Mouse (Mus musculus) yolk sac, embryonic 10.5 days (tissue): ENCODE results near the gene Cflar.

ENCODE experiments used
- DNase-seq: peaks from one replicate; pipeline ENCODE4 v3.0.0-alpha.2; 2017; ENCODE audit warnings: low spot score

The Cflar gene

GRCm38 (mm10) chr1:58712076-58713061, 1.1 kb downstream of the Cflar start:
- peak; percentile 90 for DNase-seq

DNA sequence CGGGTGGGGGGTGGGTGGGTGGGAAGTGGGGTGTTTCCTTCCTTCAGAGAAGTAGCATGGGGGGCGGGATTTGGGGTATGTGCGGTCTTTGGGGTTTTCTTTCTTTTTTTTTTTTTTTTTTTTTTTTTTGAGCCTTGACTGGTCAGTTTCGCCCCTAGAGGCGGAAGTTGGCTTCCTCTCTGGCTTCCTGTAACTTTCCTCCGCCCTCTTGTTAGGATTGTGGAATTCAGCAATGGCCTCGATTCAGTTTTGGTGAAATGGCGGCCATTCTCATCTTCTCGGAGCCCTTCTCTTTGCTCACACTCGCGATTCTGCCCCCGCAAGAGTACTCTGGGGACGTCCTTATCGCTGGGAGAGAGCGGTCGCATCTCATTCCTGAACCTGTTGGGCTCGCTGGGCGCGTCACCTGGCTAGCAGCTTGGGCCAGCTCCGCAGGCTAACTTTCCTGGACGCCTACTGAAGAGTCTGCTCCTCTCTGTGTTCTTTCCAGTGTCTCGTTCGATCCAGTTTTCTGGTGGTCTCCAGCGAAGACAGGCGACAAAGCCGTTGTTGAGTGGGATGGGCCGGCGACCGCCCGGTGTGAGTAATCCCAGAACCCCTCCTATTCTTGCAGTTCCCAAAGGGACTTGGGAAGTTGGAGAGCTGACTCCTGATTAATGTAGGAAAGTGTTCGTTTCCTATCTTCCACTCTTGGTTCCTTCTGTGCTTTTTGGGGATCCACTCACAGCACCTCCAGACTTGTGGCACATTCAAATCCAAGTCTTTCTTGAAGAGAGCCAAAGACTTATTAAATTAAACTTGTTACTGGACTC, 2.0 kb downstream of the Cflar start:
- DNase-seq, result peak; percentile 50

DNA sequence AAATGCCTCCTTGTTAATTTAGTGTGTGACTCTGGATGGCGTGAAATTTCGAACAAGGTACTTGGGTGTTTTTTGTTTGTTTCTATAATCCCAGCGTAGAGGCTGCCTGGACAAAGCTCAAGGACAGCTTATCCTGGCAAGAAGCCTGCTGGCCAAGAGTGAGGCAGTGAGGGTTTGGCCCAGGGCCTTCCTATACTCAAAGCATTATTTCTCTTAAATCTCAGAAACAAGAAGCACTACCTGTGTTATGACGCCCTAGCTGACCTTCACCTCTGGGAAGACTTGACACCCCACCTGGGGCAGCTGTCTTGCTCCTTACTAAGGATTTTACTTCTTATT, 2.6 kb downstream of the Cflar start:
- peak; percentile 35 for DNase-seq

DNA sequence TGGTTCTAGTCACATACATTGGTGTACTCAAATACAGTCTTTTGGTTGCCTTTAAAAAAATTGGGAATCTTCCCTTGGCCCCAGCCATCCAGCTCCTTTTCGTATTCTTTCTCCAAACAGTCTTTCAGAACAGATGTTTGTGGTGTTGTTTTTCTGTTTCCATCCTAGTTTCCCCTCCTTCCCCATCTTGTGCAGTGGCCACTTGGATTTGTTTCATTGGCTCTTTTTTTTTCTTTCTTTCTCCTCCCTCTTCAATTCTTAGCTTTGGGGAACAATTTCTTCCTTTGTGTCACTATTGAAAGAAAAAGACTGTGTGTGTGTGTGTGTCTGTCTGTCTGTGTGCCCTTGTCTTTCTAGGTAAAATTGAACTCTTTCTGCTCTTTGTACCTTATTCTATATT, 3.1 kb downstream of the Cflar start:
- no peak for DNase-seq

DNA sequence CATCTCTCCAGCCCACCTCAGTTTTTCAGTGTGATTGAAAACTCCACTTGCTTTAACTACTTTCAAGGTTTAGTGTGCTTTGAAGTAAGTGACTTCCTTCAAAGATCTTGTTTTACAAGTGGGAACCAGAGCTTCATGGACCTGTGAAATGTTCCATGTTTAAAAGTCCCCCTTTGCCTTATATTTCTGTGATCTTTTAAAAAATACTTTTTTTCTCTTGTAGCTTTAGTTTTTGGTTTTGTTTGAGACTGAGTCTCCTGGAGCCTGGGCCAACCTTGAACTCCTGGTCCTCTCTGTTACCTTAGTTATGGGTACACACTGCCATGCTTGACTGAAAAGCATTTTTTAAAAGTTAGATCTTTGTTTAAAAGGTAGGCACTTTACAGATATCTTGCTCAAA, 4.2 kb downstream of the Cflar start:
- DNase-seq, result no peak

DNA sequence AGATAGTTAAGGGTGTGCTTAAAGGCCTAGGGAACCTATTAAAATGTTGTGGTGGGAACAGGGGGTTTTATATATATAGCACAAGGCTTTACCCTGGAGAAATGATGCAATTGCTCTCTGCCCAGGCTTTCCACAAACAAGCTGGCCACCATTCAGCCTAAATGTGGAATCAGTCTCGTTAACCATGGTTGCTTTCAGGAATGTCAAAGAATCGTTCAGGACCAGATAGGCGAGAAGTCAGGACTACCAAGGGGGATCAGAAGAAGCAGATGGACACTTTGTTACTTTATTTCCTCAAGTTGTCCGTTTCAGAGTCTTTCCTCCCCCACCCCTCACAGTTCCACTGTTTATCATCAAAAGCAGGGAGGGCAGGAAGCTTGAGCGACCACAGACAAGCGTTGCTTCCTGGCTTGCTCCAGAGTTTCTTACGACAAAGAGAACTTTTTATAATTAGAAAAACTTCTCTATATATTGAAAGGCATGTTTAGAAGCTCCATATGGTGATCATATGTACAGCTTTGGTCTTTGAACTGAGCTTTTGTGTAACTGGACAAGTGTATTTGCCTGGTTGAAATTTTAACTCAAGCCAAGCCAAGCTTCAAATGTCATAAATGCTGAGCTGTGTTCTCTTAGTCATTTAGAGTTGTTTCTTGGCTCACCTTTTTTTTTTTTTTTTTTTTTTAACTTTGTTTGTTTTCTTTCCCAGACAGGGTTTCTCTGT, 5.0 kb downstream of the Cflar start:
- peak; percentile 42 for DNase-seq

DNA sequence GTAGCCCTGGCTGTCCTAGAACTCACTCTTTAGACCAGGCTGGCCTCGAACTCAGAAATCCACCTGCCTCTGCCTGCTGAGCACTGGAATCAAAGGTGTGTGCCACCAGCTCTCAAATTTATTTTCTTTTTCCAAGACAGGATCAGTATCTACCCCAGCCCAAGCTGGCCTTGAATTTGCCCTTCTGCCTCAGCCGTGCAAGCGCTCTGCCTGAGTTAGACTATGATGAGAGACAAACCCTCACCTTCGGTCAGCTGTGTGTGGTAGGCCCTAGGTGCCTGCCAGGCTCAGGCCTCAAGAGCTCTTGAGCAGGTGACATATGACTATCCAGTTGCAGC, 5.5 kb downstream of the Cflar start:
- no peak for DNase-seq

GRCm38 (mm10) chr1:58717589-58718270, 6.4 kb downstream of the Cflar start:
- no peak for DNase-seq

DNA sequence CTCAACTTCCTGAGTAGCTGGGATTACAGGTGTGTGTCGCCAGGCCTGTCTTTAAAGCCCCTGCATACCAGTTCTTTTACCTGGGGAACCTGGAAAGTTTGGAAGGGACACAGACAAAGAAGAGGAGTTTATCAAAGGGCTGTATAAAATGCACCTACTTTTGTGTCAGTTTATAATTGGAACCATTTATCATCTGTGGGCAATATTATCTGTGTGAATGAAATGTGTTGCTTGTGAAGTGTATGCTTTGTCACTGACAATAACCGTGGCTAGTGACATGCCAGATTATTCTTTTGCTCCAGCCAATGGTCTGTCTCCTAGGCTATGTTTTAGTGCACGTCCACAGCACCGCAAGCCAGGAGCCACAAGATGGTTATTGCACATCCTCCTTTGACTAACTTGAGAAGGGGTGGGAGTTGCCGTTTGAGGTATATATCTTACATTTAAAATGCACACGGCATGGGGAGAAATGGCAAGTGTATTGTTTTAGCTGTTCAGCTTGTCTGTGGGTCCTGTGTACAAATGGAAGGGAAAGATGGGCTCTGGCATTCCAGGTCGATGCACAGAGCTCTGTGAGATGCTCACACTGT, 8.1 kb downstream of the Cflar start:
- no peak for DNase-seq

- DNase-seq, result peak; percentile 10
Measured at GRCm38 (mm10) chr1:58720090-58720489, 8.8 kb downstream of the Cflar start.

DNA sequence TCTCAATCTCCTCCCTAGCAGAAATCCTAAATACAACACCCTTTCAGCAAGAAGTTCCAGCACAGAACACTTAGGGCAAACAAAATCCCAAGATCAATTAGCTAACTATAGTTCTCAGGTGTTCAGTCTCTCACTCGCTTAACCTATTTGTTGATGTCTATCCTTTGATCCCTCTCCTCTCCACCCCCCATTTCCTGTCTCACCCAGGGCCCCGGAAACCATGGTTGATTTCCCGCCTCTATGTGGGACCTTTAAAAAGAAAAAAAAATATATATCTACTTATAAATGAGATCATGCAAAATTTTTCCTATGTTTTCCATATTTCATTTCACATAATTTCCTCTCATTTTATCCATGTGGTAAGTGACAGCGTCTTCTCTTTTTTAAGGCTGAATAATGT, 9.7 kb downstream of the Cflar start:
- no peak for DNase-seq

GRCm38 (mm10) chr1:58722115-58722938, 11.0 kb downstream of the Cflar start:
- no peak for DNase-seq

DNA sequence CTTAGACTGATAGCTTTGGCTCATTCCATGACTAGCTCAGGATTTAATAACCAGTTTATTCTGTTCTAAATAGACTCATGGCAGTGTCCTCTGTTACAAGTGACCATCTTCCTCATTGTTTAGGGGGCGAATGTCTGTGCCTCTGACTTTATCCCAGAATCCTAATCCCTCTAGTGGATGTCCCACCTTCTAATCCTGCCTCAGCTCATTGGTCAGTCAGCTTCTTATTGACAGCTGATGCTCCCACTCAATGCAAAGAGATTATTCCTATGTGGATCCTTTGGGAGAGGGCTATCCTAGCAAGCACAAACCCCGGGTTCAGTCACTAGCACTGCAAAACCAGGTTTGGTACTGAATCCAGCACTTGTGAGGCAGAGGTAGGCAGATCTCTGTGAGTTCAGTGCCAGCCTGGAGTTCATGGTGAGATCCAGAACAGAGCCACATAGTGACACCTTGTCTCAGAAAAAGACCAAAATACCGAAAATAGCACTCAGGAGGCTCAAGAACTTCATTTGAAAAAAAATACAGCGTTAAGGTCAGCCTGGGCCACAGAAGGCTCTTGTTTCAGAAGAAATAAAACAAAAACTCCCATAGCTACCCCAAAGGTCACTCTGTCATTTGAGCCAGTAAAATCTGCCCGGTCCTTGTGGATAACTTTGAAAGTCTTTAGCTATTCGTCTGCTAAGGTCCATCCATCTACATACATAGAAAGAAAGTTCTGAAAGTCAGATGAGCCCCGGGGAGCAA, 11.9 kb downstream of the Cflar start:
- DNase-seq, result no peak

GRCm38 (mm10) chr1:58723809-58724405, 12.6 kb downstream of the Cflar start:
- DNase-seq, result no peak

GRCm38 (mm10) chr1:58724533-58724932, 13.2 kb downstream of the Cflar start:
- DNase-seq, result no peak

DNA sequence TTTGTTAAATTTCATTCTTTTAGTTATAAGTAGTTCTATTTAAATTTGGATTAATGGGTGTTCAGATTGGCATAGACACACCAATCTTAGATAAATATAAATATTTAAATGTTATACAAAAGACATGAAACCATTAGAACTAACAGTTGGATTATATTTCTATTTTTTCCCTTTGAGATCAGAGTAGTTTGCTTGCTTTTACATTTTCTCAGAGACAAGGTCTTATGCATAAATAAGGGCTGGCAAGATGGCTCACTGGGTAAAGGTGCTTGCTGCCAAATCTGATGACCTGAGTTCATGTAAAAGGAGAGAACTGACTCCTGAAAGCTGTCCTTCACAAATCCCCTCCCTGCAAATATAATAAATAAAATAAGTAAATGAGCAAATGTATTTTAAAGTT, 13.8 kb downstream of the Cflar start:
- DNase-seq, result no peak

DNA sequence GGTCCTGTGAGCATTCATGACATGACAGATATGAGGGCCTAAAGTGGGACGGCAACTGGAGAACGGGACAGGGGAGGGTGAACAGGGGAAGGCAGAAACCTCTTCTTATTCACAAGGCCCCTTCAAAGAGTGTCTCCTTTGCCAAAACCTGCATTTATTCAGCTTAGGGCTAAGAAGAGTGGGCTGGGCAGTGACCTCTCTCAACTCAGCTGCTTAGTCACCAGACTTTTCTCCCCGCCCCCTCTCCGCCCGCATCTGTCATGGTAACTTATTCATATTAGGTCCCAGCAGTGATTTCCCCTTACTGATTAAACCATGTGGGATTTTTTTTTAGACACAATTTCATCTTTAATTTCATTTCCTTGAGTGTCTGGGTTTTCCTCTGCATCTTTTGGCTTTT, 14.5 kb downstream of the Cflar start:
- no peak for DNase-seq

GRCm38 (mm10) chr1:58727019-58727746, 15.9 kb downstream of the Cflar start:
- no peak for DNase-seq
